Mouse (Mus musculus) layer of hippocampus, postnatal 25 days (tissue): ENCODE results near the gene 3110021N24Rik. TPM values are rescaled to one million over a fixed set of nuclear protein-coding genes. Genes with fewer than 3 reads are reported as not detected.
"Not testable (repeated sequence)": the region's sequence is repeated elsewhere in the genome, so short reads cannot be mapped to it uniquely, and the experiment has no call there.

Experiments
- DNase-seq, 2 experiments: peaks; one replicate each; pipeline ENCODE4 v3.0.0; 2022; ENCODE audit warnings: mixed read lengths in 2 of 2, low spot score in 1 of 2; ENCODE audit errors: extremely low spot score in 1 of 2
- total RNA-seq, 2 experiments: library from RNA; stranded (reverse); gene quantifications; 2 replicates each; pipeline ENCODE4 v1.2.3; 2021

Gene 3110021N24Rik
- total RNA-seq = under 1 TPM; 0.85 to 0.91 TPM

GRCm38 (mm10) chr4:108719349-108719748 lies at the start of gene 3110021N24Rik:
TSS of gene 3110021N24Rik (plus strand) at chr4:108719649.
- DNase-seq = no peak

GRCm38 (mm10) chr4:108686156-108686555 lies 33.3 kb upstream of the 3110021N24Rik start:
- no peak for DNase-seq

- not testable (repeated sequence) for DNase-seq
These were observed 32.4 kb upstream of the 3110021N24Rik start for GRCm38 (mm10) chr4:108687098-108687497.

DNA sequence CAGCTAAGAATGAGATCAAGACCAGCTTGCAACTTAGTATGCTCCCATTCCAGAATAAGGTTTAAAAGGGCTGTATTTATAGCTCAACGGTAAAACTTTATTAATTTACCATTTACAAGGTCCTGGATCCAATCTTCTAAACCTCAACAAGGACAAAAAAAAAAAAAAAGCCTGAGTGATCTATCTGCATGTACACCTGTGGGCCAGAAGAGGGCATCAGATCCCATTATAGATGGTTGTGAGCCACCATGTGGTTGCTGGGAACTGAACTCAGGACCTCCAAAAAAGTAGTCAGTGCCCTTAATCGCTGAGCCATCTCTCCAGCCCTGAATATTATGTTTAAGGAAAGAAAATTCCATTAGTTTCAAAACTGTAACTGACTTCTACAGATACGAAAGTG lies 29.0 kb upstream of the 3110021N24Rik start:
- no peak for DNase-seq

- DNase-seq = no peak
These were observed 28.0 kb upstream of the 3110021N24Rik start for GRCm38 (mm10) chr4:108691469-108691868.

- no peak for DNase-seq
These were observed 22.5 kb upstream of the 3110021N24Rik start for GRCm38 (mm10) chr4:108696934-108697333.

- DNase-seq = no peak
These were observed 11.2 kb upstream of the 3110021N24Rik start for GRCm38 (mm10) chr4:108708209-108708608.

GRCm38 (mm10) chr4:108721245-108721784 lies 1.9 kb downstream of the 3110021N24Rik start:
- no peak for DNase-seq

- DNase-seq = no peak
These were observed 4.7 kb downstream of the 3110021N24Rik start for GRCm38 (mm10) chr4:108724102-108724501.

GRCm38 (mm10) chr4:108730450-108730849 lies 11.0 kb downstream of the 3110021N24Rik start:
- DNase-seq = no peak

DNA sequence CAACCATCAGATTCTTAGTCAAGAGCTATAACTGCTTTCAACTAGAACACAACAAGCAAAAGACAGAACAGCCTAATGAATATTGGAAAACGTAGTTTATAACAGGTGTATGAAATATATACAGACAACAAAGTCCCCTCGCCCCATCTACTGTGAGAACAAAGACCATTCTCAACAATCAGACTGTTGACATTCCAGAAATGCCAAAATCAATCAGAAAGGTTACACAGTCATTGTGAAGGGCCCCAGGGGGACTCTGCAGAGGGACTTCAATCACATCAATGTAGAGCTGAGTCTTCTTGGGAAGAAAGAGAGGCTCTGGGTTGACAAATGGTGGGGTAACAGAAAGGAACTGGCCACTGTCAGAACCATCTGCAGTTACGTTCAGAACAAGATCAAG lies 12.1 kb downstream of the 3110021N24Rik start:
- DNase-seq = no peak

DNA sequence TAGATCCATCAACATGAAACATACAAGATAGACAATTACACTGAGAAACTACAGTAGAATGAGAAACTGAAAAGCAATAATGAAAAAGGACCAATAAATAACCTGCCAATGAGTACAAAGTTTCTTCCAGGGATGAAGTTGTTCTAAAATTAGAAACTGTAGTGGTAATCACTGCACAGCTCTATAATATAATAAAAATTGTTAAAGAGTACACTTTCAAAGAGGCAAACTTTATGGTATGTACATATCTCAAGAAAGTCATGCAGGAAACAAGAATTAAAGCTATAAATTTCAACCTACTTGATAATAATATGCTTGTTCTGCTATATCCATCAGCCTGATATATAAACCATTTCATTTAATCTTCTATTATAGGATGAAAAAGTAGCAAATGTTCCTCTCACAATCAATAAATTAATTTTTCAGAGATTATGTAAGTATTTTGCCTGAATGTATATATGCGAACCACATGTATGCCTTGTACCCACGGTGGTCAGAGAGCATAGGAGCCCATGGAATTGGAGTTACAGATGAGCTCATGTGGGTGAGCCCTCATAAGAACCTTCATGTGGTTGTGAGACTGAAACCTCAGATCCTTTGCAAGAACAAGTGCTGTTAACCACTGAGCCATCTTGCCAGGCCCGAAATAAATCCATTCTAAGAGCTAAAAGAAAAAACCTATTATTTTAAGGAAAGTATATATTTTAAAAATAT lies 26.9 kb downstream of the 3110021N24Rik start:
- no peak for DNase-seq

GRCm38 (mm10) chr4:108759583-108759982 lies 40.1 kb downstream of the 3110021N24Rik start:
- no peak for DNase-seq

DNA sequence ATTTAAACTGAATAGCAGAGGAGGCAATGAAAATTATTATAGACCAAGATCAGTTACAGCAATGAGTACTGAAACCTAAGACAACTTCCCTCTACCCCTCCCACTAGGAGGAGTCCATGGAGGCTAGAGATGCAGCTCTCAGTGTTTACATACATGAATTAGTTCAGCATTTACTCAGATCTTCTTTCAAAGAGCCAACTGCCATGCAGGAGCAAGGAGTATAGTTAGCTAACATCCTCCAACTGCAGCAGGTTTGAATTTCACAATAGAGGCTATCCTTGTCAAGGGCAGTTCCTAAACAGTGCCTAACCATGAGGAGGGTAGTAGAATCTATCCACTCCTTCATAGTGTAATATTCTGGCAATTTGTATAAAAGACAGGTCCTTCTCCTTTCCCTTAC lies 49.1 kb downstream of the 3110021N24Rik start:
- DNase-seq = no peak

GRCm38 (mm10) chr4:108779763-108780056 lies 60.3 kb downstream of the 3110021N24Rik start:
- DNase-seq = no peak

GRCm38 (mm10) chr4:108780057-108780863 lies 60.8 kb downstream of the 3110021N24Rik start, which contains the start of gene Zfyve9:
TSS of gene Zfyve9 (minus strand) at chr4:108780798.
- DNase-seq = peak; percentile 72 to 74

DNA sequence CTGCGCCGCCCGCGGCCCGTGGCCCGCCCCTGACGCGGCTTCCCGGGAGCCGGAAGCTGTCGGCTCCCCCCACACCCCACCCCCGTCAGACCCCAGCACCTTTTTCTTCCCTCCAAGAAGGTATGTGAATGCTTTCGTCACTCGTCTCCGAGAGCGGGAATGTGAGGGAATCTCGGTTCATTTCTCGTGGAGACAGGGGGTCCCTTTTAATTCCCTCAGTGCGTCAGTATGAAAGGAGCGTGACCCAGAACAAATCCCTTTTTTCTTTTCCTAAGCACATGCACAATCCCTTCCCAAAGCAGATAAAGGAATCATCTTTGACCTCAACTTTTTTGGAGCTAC lies 61.4 kb downstream of the 3110021N24Rik start:
- DNase-seq = no peak

- no peak for DNase-seq
These were observed 62.1 kb downstream of the 3110021N24Rik start for GRCm38 (mm10) chr4:108781596-108781995.

DNA sequence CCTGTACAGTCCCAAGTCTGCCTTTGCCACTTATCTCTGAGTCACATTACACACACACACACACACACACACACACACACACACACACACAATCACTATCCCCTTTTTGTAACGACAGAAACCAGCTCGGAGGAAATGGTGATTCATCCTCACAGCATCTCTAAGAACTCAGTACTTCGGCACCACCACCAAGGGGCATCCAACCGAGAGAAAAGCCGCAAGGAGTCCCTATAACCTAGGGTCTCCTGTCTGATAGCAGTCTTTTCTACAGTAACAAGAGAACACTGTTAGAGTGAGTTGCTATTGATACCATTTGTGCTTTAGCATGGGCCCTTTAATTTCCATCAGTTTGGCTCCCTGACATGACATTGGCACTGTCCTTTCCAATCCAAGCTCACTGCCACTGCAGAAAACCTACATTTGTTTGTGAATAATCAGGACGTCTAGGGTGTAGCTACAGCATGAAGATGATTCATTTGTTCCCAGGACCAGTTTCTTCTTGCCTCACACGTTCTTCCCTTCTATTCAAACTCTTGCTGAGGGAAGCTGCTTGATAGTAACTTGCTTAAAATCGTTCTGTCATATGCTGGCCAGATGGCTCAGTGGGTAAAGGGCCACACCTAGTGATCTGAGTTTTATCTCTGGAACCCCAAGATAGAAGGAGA lies 63.1 kb downstream of the 3110021N24Rik start:
- DNase-seq = peak; percentile 12 to 13

GRCm38 (mm10) chr4:108789258-108789936 lies 69.9 kb downstream of the 3110021N24Rik start:
- no peak for DNase-seq
